Mouse (Mus musculus) left cerebral cortex, postnatal 10 days (tissue): Measurements from ENCODE around the gene Serinc4. TPM values are rescaled to one million over a fixed set of nuclear protein-coding genes. Genes with fewer than 3 reads are reported as not detected.
A peak's percentile ranks its signal among the peaks of the same experiment; 100 is the strongest.

Source experiments
- DNase-seq, 2 experiments: peaks; one replicate each; pipeline ENCODE4 v3.0.0; 2021 to 2022; ENCODE audit warnings: low spot score in 2 of 2, mixed read lengths in 1 of 2; ENCODE audit errors: extremely low spot score in 1 of 2
- intact Hi-C: fragments of 180-260 bp; cut with DNase I; formaldehyde crosslinking; loops from one replicate; pipeline ENCODE4 v1.15.1; 2025
- microRNA-seq: library from miRNA; unstranded; fragments of <30 nt; microRNA quantifications from one replicate; pipeline ENCODE4 v1.2.0, GENCODE M21; 2022
- total RNA-seq, 2 experiments: library from RNA; stranded (reverse); gene quantifications; 2 replicates each; pipeline ENCODE4 v1.2.3; 2021

Gene Serinc4
- total RNA-seq, 2 experiments from 2014 or later: 1.2 to 1.3 TPM

DNA sequence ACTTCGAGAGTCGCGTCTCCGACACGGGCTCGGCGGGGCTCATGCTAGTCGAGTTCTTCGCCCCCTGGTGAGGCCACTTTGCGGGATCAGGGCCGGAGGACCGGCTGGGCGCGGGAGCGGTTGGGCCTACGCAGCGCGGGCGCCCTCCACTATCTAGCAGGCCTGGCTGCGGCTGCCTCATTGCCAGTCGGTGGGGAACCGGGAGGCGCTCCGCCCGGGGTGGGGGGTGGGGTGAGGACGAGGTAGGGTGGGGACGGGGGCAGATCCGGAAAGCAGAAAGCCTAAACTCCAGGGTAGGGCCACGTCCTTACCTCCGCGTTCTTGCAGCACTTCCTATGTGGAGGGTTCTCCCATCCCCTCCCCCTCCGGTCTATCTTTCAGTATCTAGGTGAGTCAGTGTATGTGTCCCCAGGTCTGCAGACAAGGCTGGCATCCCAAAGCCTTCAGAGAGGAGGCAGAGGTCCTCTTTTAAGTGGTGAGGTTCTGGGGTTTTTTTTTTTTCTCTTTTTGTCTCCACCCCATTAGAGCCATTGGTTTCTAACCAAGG, 42.4 kb downstream of the Serinc4 start:
- intact Hi-C loops: no loop called here
- DNase-seq: no peak

DNA sequence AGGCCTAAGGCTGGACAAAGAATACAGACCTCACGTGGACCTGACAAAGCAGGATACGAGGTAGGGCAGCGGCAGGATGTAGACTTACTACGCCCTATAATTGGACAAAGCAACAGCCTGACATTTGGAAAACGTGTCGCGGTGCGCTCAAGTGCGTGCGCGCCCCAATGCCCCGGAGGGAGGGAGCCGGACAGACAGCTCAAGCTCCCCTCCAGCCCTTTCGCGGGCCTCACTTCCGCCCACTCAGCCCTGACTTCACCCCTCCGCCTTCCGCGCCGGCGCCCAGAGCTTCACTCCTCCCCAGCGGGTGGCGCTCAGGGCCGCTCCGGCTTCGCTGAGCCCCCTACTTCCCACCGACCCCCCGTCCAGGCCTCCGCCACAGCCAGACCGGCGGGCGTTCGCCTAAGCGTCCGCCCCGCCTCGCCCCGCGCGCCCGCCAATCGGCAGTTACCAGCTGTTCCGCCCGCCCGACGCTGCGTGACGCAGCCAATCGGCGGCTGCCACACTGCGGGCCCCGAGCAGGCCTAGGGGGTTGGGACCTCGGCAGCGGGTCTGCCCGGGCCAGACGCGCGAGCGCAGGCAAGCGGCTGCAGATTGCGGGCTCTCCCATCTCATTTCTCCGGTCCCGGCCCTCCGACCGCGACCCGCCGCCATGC, 43.1 kb downstream of the Serinc4 start, which contains the start of the genes Pdia3 and Catsper2:
TSS of gene Pdia3 (plus strand) at position 389 of the 656 bp plus-strand sequence.
TSS of gene Catsper2 (minus strand) at position 406 of the 656 bp plus-strand sequence.
- intact Hi-C loops: no loop called here
- DNase-seq: peak; percentile 93 to 99

DNA sequence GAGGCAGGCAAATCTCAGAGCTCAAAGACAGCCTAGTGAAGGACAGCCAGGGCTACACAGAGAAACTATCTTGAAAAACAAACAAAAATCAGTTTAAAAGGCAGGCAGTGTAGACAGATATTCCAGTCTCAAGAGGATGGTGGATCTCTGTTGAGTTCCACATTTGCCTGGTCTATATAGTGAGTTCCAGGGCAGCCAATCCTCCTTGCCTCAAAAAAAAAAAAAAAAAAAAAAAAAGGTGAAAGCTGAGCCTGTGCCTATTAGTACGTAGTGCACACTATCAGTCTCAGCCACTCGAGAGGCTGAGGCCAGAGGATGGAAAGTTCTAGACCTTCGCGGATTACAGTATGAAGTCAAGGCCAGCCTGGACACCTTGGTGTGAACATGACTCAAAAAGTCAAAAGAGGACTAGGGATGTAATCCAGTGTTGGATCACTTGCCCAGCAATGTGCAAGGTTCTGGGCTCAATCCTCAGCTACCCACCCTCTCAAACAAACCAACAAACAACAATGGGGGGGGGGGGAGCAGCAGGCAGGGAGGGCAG, 43.7 kb downstream of the Serinc4 start:
- no peak for DNase-seq
- intact Hi-C loops: no loop called here

DNA sequence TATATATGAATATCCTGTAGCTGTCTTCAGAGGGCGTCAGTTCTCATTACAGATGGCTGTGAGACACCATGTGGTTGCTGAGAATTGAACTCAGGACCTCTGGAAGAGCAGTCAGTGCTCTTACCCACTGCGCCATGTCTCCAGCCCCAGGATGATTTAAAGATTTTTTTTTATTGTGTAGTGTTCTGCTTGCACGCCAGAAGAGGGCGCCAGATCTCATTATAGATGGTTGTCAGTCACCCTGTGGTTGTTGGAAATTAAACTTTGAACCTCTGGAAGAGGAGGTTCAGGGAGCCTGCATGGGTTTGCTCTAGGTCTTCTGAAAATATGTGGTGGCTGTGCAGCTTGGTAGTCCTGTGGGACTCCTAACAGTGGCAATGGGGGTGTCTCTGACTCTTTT, 48.4 kb downstream of the Serinc4 start:
- DNase-seq: peak in 1 of 2 experiments; percentile 22
- intact Hi-C loops: no loop called here

DNA sequence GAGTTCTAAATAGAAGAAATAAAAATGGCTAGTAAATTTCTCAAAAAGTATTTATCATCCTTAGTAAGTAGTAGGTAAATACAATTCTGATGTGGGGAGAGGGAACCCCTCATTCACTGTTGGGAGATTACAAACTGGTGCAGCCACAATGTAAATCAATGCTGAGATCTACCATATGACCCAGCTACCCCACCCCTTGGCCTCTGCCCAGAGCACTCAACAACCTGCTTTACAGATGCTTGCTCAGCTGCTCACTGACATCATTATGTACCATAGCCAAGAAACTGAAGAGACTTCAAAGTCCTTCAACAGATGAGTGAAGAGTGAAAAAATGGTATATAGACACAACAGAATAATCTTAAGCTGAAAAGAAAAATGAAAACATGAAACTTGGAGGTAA, 53.3 kb downstream of the Serinc4 start:
- intact Hi-C loops: no loop called here

DNA sequence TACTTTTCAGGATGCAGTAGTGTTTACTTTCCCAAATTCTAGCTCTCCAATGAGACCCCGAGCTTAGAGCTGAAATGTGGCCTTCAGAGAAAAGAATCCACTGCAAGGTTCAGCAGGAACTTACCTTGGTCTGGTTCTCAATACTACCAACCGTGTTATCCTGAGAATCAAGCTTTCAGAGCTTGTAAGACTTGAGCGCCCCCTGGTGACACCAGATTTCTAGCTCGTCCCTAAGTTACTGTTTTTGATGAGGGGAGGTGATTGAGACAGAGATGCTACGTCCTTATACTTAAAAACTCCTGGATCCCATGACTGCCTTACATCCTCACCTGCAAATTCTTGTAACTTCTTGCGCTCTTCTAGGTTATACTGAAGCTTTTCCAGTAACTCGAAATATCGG, 60.0 kb downstream of the Serinc4 start:
- intact Hi-C loops: loop anchor here (5.0 kb wide), 1 partner anchor 39 kb away; the partner anchor contains the start of genes Ckmt1 and Ppip5k1
- peak; percentile 66 to 83 for DNase-seq

More for the DNA sequence above, 53.3 kb downstream of the Serinc4 start:
- no peak for DNase-seq

Small RNAs within 50 kb of the gene (microRNA-seq; reads per million reads assigned to microRNA genes)
- not detected for gene Gm22953

Other genes starting within 250 kb of the Serinc4 start
- gene Trp53bp1, start 185.4 kb downstream of the Serinc4 start, total RNA-seq: 100 to 1,000 TPM; 173 to 183 TPM
- 100 to 1,000 TPM; 391 to 400 TPM for gene Map1a, start 167.2 kb downstream of the Serinc4 start, total RNA-seq
- gene Ppip5k1, start 101.4 kb downstream of the Serinc4 start, total RNA-seq: 10 to 100 TPM; 50.4 to 55.7 TPM
- 100 to 1,000 TPM; 311 to 312 TPM for gene Ckmt1, start 99.1 kb downstream of the Serinc4 start, total RNA-seq
- gene Strc, start 69.6 kb downstream of the Serinc4 start, total RNA-seq: not detected
- 100 to 1,000 TPM; 198 to 214 TPM for gene Pdia3, start 43.0 kb downstream of the Serinc4 start, total RNA-seq
- 1 to 10 TPM; 4.5 to 4.8 TPM for gene Catsper2, start 43.0 kb downstream of the Serinc4 start, total RNA-seq
- gene Ell3, start 12.5 kb downstream of the Serinc4 start, total RNA-seq: not detected
- gene Serf2, start 7.6 kb downstream of the Serinc4 start, total RNA-seq: 100 to 1,000 TPM; 129 to 153 TPM
- 10 to 100 TPM; 23.7 to 25.8 TPM for gene Hypk, start 3.5 kb downstream of the Serinc4 start, total RNA-seq
- 10 to 100 TPM; 35.1 to 37.0 TPM for gene Mfap1b, start 17.3 kb upstream of the Serinc4 start, total RNA-seq
- 10 to 100 TPM; 31.2 to 32.7 TPM for gene Mfap1a, start 49.9 kb upstream of the Serinc4 start, total RNA-seq
- gene Wdr76, start 49.9 kb upstream of the Serinc4 start, total RNA-seq: 1 to 10 TPM; 4.2 to 4.4 TPM